Comparison of ENCODE assay signal across 11 mouse cellular contexts in genomic region chr4:128919106-128919505, GRCm38 (mm10).
"Had no signal": no experiment of that assay in that cellular context is flagged by ENCODE, and none has a peak within 500 bp of the region (broad histone marks: within the 10 kb centered on the region; RNA-seq: fewer than 3 reads in every experiment).

No protein-coding gene starts in this region.

- DNase-seq: kidney, adult 2 months; kidney, postnatal 14 days; right cerebral cortex, postnatal 14 days had no signal

- H3K4me3 ChIP-seq: intestine, embryonic 15.5 days; kidney, embryonic 15.5 days; left cerebral cortex, adult 2 months; limb, embryonic 15.5 days; liver, embryonic 12.5 days; midbrain, embryonic 10.5 days; stomach, embryonic 15.5 days had no signal

- H3K4me2 ChIP-seq: intestine, embryonic 15.5 days; kidney, embryonic 15.5 days; limb, embryonic 15.5 days; liver, embryonic 12.5 days; stomach, embryonic 15.5 days had no signal

- H3K4me1 ChIP-seq: liver, embryonic 12.5 days; midbrain, embryonic 10.5 days had no signal

- H3K27me3 ChIP-seq: intestine, embryonic 15.5 days; stomach, embryonic 15.5 days had no signal

- ATAC-seq: intestine, embryonic 15.5 days; liver, embryonic 12.5 days; midbrain, embryonic 16.5 days had no signal

- H3K9me3 ChIP-seq: intestine, embryonic 15.5 days; kidney, embryonic 15.5 days; limb, embryonic 15.5 days; liver, embryonic 12.5 days; midbrain, embryonic 10.5 days; stomach, embryonic 15.5 days had no signal

- H3K9ac ChIP-seq: intestine, embryonic 15.5 days; kidney, embryonic 15.5 days; limb, embryonic 15.5 days; liver, embryonic 12.5 days; stomach, embryonic 15.5 days had no signal

- H3K36me3 ChIP-seq: intestine, embryonic 15.5 days; kidney, embryonic 15.5 days; limb, embryonic 15.5 days; liver, embryonic 12.5 days; midbrain, embryonic 10.5 days; stomach, embryonic 15.5 days had no signal

- H3K27ac ChIP-seq: intestine, embryonic 15.5 days; left cerebral cortex, adult 2 months; limb, embryonic 15.5 days; liver, embryonic 12.5 days; midbrain, embryonic 10.5 days; stomach, embryonic 15.5 days had no signal
